Mouse (Mus musculus) forebrain, postnatal 0 days (tissue): ENCODE results near the gene Cyp4a10. TPM values are rescaled to one million over a fixed set of nuclear protein-coding genes. Genes with fewer than 3 reads are reported as not detected.
"Not testable (repeated sequence)": the region's sequence is repeated elsewhere in the genome, so short reads cannot be mapped to it uniquely, and the experiment has no call there.

Experiments
- ATAC-seq: fragments of 200-750 bp; cut with Nextera tagmentation; 2 replicates; pipeline ENCODE4 v1.8.0; 2017; ENCODE audit warnings: mild to moderate bottlenecking, moderate library complexity
- DNase-seq: peaks from one replicate; pipeline ENCODE4 v3.0.0-alpha.2; 2015
- H3K27ac ChIP-seq: fragments of 300-500 bp; sonication (generic); 2 replicates; pipeline ENCODE4 v1.5.1; 2014; ENCODE audit warnings: low read depth, mild to moderate bottlenecking, antibody characterized with exemption, low read length, moderate library complexity, mixed read lengths
- H3K27me3 ChIP-seq: fragments of 300-500 bp; sonication (generic); 2 replicates; pipeline ENCODE4 v1.6.1; 2014; ENCODE audit warnings: mild to moderate bottlenecking, low read length, mixed read lengths; ENCODE audit not compliant: insufficient read depth
- H3K36me3 ChIP-seq: fragments of 300-500 bp; sonication (generic); 2 replicates; pipeline ENCODE4 v1.6.1; 2014; ENCODE audit warnings: mild to moderate bottlenecking, moderate library complexity; ENCODE audit not compliant: insufficient read depth
- H3K4me1 ChIP-seq: fragments of 300-500 bp; sonication (generic); 2 replicates; pipeline ENCODE4 v1.6.1; 2014; ENCODE audit warnings: antibody characterized with exemption; ENCODE audit not compliant: insufficient read depth
- H3K4me2 ChIP-seq: fragments of 300-500 bp; sonication (generic); 2 replicates; pipeline ENCODE4 v1.6.1; 2014; ENCODE audit warnings: low read depth, mild to moderate bottlenecking, moderate library complexity
- H3K4me3 ChIP-seq: fragments of 300-500 bp; sonication (generic); 2 replicates; pipeline ENCODE4 v1.5.1; 2014; ENCODE audit warnings: low read depth, low read length, mixed read lengths
- H3K9ac ChIP-seq: fragments of 300-500 bp; sonication (generic); 2 replicates; pipeline ENCODE4 v1.6.1; 2014; ENCODE audit warnings: mild to moderate bottlenecking
- H3K9me3 ChIP-seq: fragments of 300-500 bp; sonication (generic); 2 replicates; pipeline ENCODE4 v1.6.1; 2016; ENCODE audit warnings: low read length
- CTCF ChIP-seq: sonication (generic); IDR thresholded peaks from 2 replicates; pipeline ENCODE4 v1.5.1; 2016; ENCODE audit warnings: antibody characterized with exemption, control low read depth, low read depth
- WGBS: fragments of 180-500 bp; shearing (Covaris S2); extraction: QIAGEN DNeasy Blood & Tissue Kit; methylation state at CpG from one replicate; pipeline ENCODE4 v1.1.7; 2014; 5-methylcytosine and 5-hydroxymethylcytosine counted together
- polyA plus RNA-seq: library from polyadenylated mRNA; unstranded; fragments of >200 nt; fragmentation: Nextera tagmentation; extraction: Ambion mirVana; gene quantifications from 2 replicates; pipeline ENCODE4 v1.2.1, GENCODE M21; 2015
- total RNA-seq: library from RNA; depleted of rRNA; stranded (reverse); fragments of >200 nt; gene quantifications from 2 replicates; pipeline ENCODE4 v1.2.3, GENCODE M21; 2014; rRNA removed

Gene Cyp4a10
- total and polyA plus RNA-seq, 2 experiments from 2014 or later, result not detected

GRCm38 (mm10) chr4:115563401-115563800, 45.3 kb downstream of the Cyp4a10 start, which contains the start of gene Cyp4a31:
Gene Cyp4a31 (plus strand): TSS chr4:115563649.
- no peak within 1 kb of the TSS for H3K4me2 ChIP-seq
- H3K9ac ChIP-seq, result no peak within 1 kb of the TSS
- H3K27ac ChIP-seq, result no peak within 1 kb of the TSS
- no peak for ATAC-seq
- H3K36me3 ChIP-seq, result no peaks in the 10 kb centered on the region
- no peaks in the 10 kb centered on the region for H3K9me3 ChIP-seq
- no peaks in the 10 kb centered on the region for H3K4me1 ChIP-seq
- H3K27me3 ChIP-seq, result no peaks in the 10 kb centered on the region
- no peak within 1 kb of the TSS for H3K4me3 ChIP-seq
- DNase-seq, result no peak
- 83% methylated on average over 3 of the region's 3 CpGs for WGBS
- no peak for TF ChIP-seq CTCF

GRCm38 (mm10) chr4:115564469-115565225, 46.6 kb downstream of the Cyp4a10 start:
- not testable (repeated sequence) for H3K36me3 ChIP-seq, H3K27ac ChIP-seq, H3K4me2 ChIP-seq, H3K4me1 ChIP-seq, H3K4me3 ChIP-seq, H3K9ac ChIP-seq, ATAC-seq, H3K27me3 ChIP-seq, H3K9me3 ChIP-seq, DNase-seq
- 79% methylated on average over 6 of the region's 6 CpGs for WGBS

GRCm38 (mm10) chr4:115575255-115575654, 57.2 kb downstream of the Cyp4a10 start:
- Histone ChIP-seq H3K4me3 (no peak overlapping the region), H3K9ac (no peak overlapping the region), H3K27ac (no peak overlapping the region), H3K4me2 (no peak overlapping the region), H3K9me3 (no peaks in the 10 kb centered on the region), H3K27me3 (no peaks in the 10 kb centered on the region), H3K4me1 (no peaks in the 10 kb centered on the region), H3K36me3 (no peaks in the 10 kb centered on the region)
- DNase-seq, result no peak
- TF ChIP-seq CTCF, result no peak
- no peak for ATAC-seq
- WGBS, result 80% methylated on average over 3 of the region's 3 CpGs

- no peak for TF ChIP-seq CTCF
- Histone ChIP-seq H3K9ac (no peak overlapping the region), H3K36me3 (no peaks in the 10 kb centered on the region), H3K9me3 (no peaks in the 10 kb centered on the region), H3K4me1 (no peaks in the 10 kb centered on the region), H3K27ac (no peak overlapping the region), H3K4me2 (no peak overlapping the region), H3K27me3 (no peaks in the 10 kb centered on the region), H3K4me3 (no peak overlapping the region)
- no peak for DNase-seq
- no peak for ATAC-seq
- 86% methylated on average over 2 of the region's 2 CpGs for WGBS
Observed at GRCm38 (mm10) chr4:115575776-115576175, 57.7 kb downstream of the Cyp4a10 start.

- Histone ChIP-seq H3K4me2 (no peak overlapping the region), H3K27ac (no peak overlapping the region), H3K4me1 (no peaks in the 10 kb centered on the region), H3K4me3 (no peak overlapping the region), H3K36me3 (no peaks in the 10 kb centered on the region), H3K9me3 (no peaks in the 10 kb centered on the region), H3K9ac (no peak overlapping the region), H3K27me3 (no peaks in the 10 kb centered on the region)
- no peak for TF ChIP-seq CTCF
- ATAC-seq (no peak), DNase-seq (no peak)
Observed at GRCm38 (mm10) chr4:115583036-115583435, 65.0 kb downstream of the Cyp4a10 start.

Other genes starting within 250 kb of the Cyp4a10 start
- not detected in 2 replicates for gene Cyp4a12a, start 219.2 kb upstream of the Cyp4a10 start, total RNA-seq
- not detected in 2 replicates for gene Cyp4a12a, start 219.2 kb upstream of the Cyp4a10 start, polyA plus RNA-seq
- not detected in 2 replicates for gene Cyp4a12b, start 106.6 kb upstream of the Cyp4a10 start, total RNA-seq
- gene Cyp4a12b, start 106.6 kb upstream of the Cyp4a10 start, polyA plus RNA-seq, result not detected in 2 replicates
- not detected in 2 replicates for gene Cyp4a30b, start 65.7 kb upstream of the Cyp4a10 start, total RNA-seq
- not detected in 2 replicates for gene Cyp4a30b, start 65.7 kb upstream of the Cyp4a10 start, polyA plus RNA-seq
- gene Cyp4a14, start 22.1 kb upstream of the Cyp4a10 start, total RNA-seq, result not detected in 2 replicates
- not detected in 2 replicates for gene Cyp4a14, start 22.1 kb upstream of the Cyp4a10 start, polyA plus RNA-seq
- not detected in 2 replicates for gene Cyp4a31, start 45.4 kb downstream of the Cyp4a10 start, total RNA-seq
- not detected in 2 replicates for gene Cyp4a31, start 45.4 kb downstream of the Cyp4a10 start, polyA plus RNA-seq
- gene Cyp4a32, start 82.7 kb downstream of the Cyp4a10 start, total RNA-seq, result not detected in 2 replicates
- not detected in 2 replicates for gene Cyp4a32, start 82.7 kb downstream of the Cyp4a10 start, polyA plus RNA-seq
- gene Cyp4b1, start 129.5 kb downstream of the Cyp4a10 start, total RNA-seq, result 0.77 and 1.7 TPM in 2 replicates
- gene Cyp4b1, start 129.5 kb downstream of the Cyp4a10 start, polyA plus RNA-seq, result 1.2 and 1.8 TPM in 2 replicates
- 12.0 and 14.9 TPM in 2 replicates for gene Efcab14, start 219.5 kb downstream of the Cyp4a10 start, total RNA-seq
- gene Efcab14, start 219.5 kb downstream of the Cyp4a10 start, polyA plus RNA-seq, result 9.1 and 14.6 TPM in 2 replicates